Mouse (Mus musculus) kidney, embryonic 14.5 days (tissue): Measurements from ENCODE around the gene Nkd2. TPM values are rescaled to one million over a fixed set of nuclear protein-coding genes. Genes with fewer than 3 reads are reported as not detected.
A peak's percentile ranks its signal among the peaks of the same experiment; 100 is the strongest.

ENCODE experiments used
- ATAC-seq: fragments of 200-750 bp; cut with Nextera tagmentation; 2 replicates; pipeline ENCODE4 v1.8.0; 2017; ENCODE audit warnings: moderate number of reproducible peaks, mild to moderate bottlenecking, moderate TSS enrichment, moderate library complexity; ENCODE audit not compliant: low FRiP score, low TSS enrichment
- H3K27ac ChIP-seq: fragments of 300-500 bp; sonication (generic); 2 replicates; pipeline ENCODE4 v1.5.1; 2014; ENCODE audit warnings: low read depth, mild to moderate bottlenecking, low read length, moderate library complexity, mixed read lengths
- H3K27me3 ChIP-seq: fragments of 300-500 bp; sonication (generic); 2 replicates; pipeline ENCODE4 v1.6.1; 2014; ENCODE audit warnings: mild to moderate bottlenecking, low read length; ENCODE audit not compliant: control insufficient read depth, insufficient read depth
- H3K36me3 ChIP-seq: fragments of 300-500 bp; sonication (generic); 2 replicates; pipeline ENCODE4 v1.6.1; 2014; ENCODE audit warnings: low read length, mixed read lengths; ENCODE audit not compliant: control insufficient read depth, insufficient read depth
- H3K4me1 ChIP-seq: fragments of 300-500 bp; sonication (generic); 2 replicates; pipeline ENCODE4 v1.6.1; 2014; ENCODE audit warnings: low read length, mixed read lengths; ENCODE audit not compliant: control insufficient read depth, insufficient read depth
- H3K4me2 ChIP-seq: fragments of 300-500 bp; sonication (generic); replicated peaks from 2 replicates; pipeline ENCODE4 v1.6.1; 2014; ENCODE audit warnings: low read depth, mild to moderate bottlenecking, low read length
- H3K4me3 ChIP-seq: fragments of 300-500 bp; sonication (generic); 2 replicates; pipeline ENCODE4 v1.5.1; 2014; ENCODE audit warnings: mild to moderate bottlenecking, low read length
- H3K9ac ChIP-seq: fragments of 300-500 bp; sonication (generic); 2 replicates; pipeline ENCODE4 v1.6.1; 2014; ENCODE audit warnings: low read depth, mild to moderate bottlenecking, low read length, moderate library complexity
- H3K9me3 ChIP-seq: fragments of 300-500 bp; sonication (generic); 2 replicates; pipeline ENCODE4 v1.6.1; 2016; ENCODE audit warnings: low read length; ENCODE audit not compliant: control insufficient read depth
- WGBS: fragments of 180-500 bp; shearing (Covaris S2); extraction: QIAGEN DNeasy Blood & Tissue Kit; methylation state at CpG from one replicate; pipeline ENCODE4 v1.1.7; 2014; 5-methylcytosine and 5-hydroxymethylcytosine counted together
- polyA plus RNA-seq: library from polyadenylated mRNA; unstranded; fragments of >200 nt; fragmentation: Nextera tagmentation; extraction: Ambion mirVana; gene quantifications from 2 replicates; pipeline ENCODE4 v1.2.1, GENCODE M21; 2014

The Nkd2 gene
- polyA plus RNA-seq, 1 experiment from 2014 or later: 4.1 TPM

DNA sequence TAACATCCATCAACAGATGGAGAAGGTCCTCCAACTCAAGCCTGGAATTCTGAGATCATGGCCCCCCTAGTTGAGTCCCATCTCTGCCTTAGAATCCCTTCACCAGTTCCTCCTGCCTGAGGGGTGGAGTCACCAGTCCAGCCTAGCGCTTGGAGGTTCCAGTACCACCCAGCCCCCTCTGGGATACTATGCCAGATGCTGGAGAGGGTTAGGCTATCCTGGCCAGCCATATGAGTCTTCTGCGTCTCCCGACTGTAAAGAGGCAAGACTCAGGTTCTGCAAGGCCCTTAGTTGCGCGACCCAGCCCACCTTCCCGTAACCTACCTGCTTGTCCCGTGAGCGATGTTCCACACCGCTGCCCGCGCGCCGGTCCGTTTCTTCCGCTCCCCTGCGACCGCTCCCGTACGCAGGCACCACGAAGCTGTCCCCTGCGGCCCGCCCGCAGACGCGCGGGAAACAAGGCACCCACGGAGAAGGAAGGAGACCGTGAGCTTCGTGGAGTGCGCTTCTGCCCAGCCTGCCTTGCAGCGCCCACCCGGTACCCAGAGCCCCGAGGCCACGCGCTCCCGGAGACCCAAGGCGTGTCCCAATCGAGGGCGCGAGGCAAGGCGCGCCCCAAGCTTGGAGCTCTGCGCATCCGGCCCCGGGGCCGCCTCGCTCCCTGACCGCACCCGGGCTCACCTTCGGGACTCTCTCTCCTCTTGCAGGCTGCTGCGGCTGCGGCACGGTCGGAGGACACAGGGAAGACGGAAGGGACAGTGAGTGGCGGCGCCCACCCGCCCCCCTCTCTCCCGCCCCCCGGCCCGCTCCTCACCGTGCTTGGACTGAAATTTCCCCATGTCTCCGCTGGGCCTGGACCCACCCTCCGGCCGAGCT lies 604 bp downstream of the Nkd2 start:
- Histone ChIP-seq H3K27me3 (peaks cover 15% of the 10 kb centered on the region), H3K36me3 (no peaks in the 10 kb centered on the region), H3K4me2 (peak overlapping the region; percentile 97), H3K9ac (peak overlapping the region; percentile 67), H3K27ac (no peak overlapping the region), H3K4me3 (peak overlapping the region; percentile 67), H3K9me3 (no peaks in the 10 kb centered on the region), H3K4me1 (no peaks in the 10 kb centered on the region)
- under 1% methylated on average over 59 of the region's 65 CpGs for WGBS
- ATAC-seq: peak; percentile 70

DNA sequence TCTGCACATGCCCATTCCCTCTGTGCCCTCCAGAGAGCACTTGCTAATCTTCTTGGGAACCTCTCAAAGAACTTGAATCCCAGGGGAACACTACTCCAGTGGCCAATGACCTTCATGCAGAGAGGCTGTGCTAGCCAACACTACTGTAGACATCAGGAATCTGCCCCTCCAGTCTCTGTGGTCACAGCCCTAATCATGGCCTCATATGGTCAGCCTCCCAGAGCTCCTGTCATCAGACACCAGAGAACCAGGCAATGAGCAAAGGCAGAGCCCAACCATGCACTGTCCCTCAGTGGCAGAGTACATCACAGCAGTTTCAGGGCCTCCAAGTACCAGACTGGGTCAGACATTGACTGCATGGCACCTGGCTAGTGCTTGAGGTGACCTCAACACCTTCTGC lies 4.7 kb downstream of the Nkd2 start:
- Histone ChIP-seq H3K4me1 (no peaks in the 10 kb centered on the region), H3K4me3 (no peak overlapping the region), H3K27me3 (peaks cover 10% of the 10 kb centered on the region), H3K27ac (no peak overlapping the region), H3K9ac (no peak overlapping the region), H3K36me3 (no peaks in the 10 kb centered on the region), H3K4me2 (no peak overlapping the region), H3K9me3 (no peaks in the 10 kb centered on the region)
- no peak for ATAC-seq

GRCm38 (mm10) chr13:73839740-73840139 lies 7.7 kb downstream of the Nkd2 start:
- Histone ChIP-seq H3K27ac (no peak overlapping the region), H3K36me3 (no peaks in the 10 kb centered on the region), H3K27me3 (no peaks in the 10 kb centered on the region), H3K4me2 (no peak overlapping the region), H3K9me3 (no peaks in the 10 kb centered on the region), H3K4me1 (peaks cover 4% of the 10 kb centered on the region; the same call in 1 of the 2 replicates), H3K4me3 (no peak overlapping the region), H3K9ac (no peak overlapping the region)
- 84% methylated on average over 4 of the region's 4 CpGs for WGBS
- no peak for ATAC-seq

DNA sequence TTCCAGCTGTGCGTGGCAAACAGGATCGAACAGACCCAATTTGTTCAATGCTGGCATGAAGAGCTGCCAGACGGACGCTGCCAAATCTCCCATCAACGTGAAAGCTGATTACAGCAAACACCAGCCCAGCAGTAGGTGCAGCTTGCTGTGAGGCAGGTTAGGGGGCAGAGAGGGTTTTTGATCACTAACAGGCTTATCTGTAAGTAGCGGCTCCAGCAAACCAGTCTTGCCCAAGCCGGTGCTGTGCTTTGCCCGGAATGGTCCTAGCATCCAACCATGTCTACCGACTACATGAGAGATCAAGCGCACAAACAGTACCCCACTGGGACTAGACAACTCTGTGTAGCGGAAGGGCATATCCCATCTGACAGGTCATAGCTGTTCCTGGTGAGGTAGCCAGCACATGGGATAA lies 8.3 kb downstream of the Nkd2 start:
- Histone ChIP-seq H3K4me3 (no peak overlapping the region), H3K36me3 (no peaks in the 10 kb centered on the region), H3K4me2 (no peak overlapping the region), H3K27ac (no peak overlapping the region), H3K9ac (no peak overlapping the region), H3K27me3 (no peaks in the 10 kb centered on the region), H3K4me1 (peaks cover 4% of the 10 kb centered on the region; the same call in 1 of the 2 replicates), H3K9me3 (no peaks in the 10 kb centered on the region)
- 90% methylated on average over 11 of the region's 11 CpGs for WGBS
- ATAC-seq: no peak

DNA sequence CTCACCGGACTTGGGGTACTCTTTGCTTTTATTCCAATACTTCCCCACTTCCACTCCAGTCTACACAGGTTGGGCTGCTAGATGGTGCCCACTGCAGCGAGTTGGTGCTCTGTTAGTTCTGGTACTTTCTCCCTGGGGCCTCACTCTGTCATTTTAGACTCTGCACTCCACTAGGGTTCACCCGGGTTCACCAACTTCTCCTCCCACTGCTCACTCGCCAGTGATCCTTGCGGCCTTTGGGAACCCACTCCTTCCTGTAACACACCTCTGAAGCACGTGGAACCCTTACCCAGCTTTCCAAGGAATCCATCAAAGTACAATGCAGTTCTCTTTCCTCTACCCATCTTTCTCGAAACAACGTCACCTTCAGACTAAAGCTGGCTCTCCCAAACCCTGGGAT lies 9.7 kb downstream of the Nkd2 start:
- Histone ChIP-seq H3K27me3 (no peaks in the 10 kb centered on the region), H3K4me1 (peaks cover 4% of the 10 kb centered on the region; the same call in 1 of the 2 replicates), H3K9me3 (no peaks in the 10 kb centered on the region), H3K36me3 (no peaks in the 10 kb centered on the region), H3K4me2 (no peak overlapping the region), H3K9ac (no peak overlapping the region), H3K27ac (no peak overlapping the region), H3K4me3 (no peak overlapping the region)
- ATAC-seq: no peak
- 59% methylated on average over 8 of the region's 8 CpGs for WGBS

DNA sequence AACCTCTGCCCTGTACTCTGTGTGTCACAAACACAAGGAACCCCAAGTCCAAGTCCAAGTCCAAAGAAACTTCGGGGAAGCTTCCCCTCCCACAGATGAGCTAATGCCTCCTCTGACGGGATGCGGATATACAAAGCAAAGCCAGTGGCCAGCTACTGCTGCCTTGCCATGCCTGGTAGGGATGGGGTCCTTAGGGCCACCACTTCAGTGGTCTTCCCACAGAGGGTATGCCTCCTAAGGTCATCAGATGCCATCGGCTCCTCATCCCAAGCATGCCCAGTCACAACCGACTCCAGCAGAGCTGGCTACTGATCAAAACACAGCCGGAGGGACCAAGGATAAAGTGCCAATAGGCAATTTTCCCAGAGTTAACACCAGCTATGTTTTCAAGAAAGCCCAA lies 10.9 kb downstream of the Nkd2 start:
- H3K4me2 ChIP-seq: no peak overlapping the region
- no peak overlapping the region for H3K9ac ChIP-seq
- no peak for ATAC-seq
- H3K27ac ChIP-seq: no peak overlapping the region
- no peaks in the 10 kb centered on the region for H3K36me3 ChIP-seq
- H3K9me3 ChIP-seq: no peaks in the 10 kb centered on the region
- no peak overlapping the region for H3K4me3 ChIP-seq
- no peaks in the 10 kb centered on the region for H3K27me3 ChIP-seq
- H3K4me1 ChIP-seq: peaks cover 4% of the 10 kb centered on the region; the same call in 1 of the 2 replicates
- 87% methylated on average over 6 of the region's 6 CpGs for WGBS

DNA sequence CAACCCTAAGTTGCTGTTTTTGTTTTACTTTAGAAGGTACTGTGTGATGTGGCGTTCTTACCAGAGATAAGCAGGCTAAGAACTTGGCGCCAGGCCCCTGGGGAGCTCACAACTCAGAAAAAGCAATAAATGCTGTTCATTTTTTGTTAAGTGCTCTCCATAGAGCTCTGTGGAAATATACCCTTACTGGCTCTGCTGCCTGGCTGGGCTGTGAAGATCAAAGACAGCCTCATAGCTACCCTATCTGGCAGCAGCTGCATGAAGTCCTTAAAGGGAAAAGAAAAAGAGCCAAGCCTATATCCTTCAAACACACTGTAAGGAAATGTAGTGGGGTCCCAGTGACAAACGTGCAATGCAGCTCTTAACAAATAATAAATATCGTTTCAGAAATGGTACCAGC lies 11.6 kb downstream of the Nkd2 start:
- Histone ChIP-seq H3K9ac (no peak overlapping the region), H3K9me3 (no peaks in the 10 kb centered on the region), H3K4me2 (no peak overlapping the region), H3K36me3 (no peaks in the 10 kb centered on the region), H3K27me3 (no peaks in the 10 kb centered on the region), H3K4me1 (peaks cover 4% of the 10 kb centered on the region; the same call in 1 of the 2 replicates), H3K4me3 (no peak overlapping the region), H3K27ac (no peak overlapping the region)
- ATAC-seq: no peak
- WGBS: 63% methylated on average over 4 of the region's 4 CpGs

- no peaks in the 10 kb centered on the region for H3K9me3 ChIP-seq
- WGBS: 24% methylated on average over 12 of the region's 12 CpGs
- no peak overlapping the region for H3K4me3 ChIP-seq
- no peak overlapping the region for H3K27ac ChIP-seq
- ATAC-seq: no peak
- H3K27me3 ChIP-seq: no peaks in the 10 kb centered on the region
- peaks cover 4% of the 10 kb centered on the region; the same call in 1 of the 2 replicates for H3K4me1 ChIP-seq
- H3K36me3 ChIP-seq: no peaks in the 10 kb centered on the region
- H3K9ac ChIP-seq: no peak overlapping the region; the same call in 1 of the 2 replicates
- H3K4me2 ChIP-seq: no peak overlapping the region
Observed at GRCm38 (mm10) chr13:73833809-73834208, 13.6 kb downstream of the Nkd2 start.

DNA sequence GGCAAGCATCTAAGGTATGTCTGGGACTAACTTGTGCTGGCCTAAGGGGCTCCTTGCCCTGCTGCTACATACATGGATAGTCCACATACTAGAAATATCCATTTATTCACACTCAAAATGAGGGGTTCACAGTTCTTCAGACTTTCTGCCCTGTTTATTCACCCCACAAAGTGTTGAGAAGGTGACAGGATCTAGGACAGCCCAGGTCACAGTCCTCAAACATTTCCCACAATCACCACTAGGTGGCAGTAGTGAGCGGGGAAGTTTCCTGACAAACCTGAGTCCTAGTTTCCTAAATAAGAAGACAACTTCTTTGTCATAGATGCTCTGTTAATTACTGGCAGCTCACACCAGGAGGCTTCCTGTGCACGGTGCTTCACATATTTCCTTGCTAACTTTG lies 15.9 kb downstream of the Nkd2 start:
- H3K4me3 ChIP-seq: no peak overlapping the region
- no peak overlapping the region for H3K9ac ChIP-seq
- no peaks in the 10 kb centered on the region for H3K27me3 ChIP-seq
- 0 out of 2 replicates have a peak, but pooled peaks have one; percentile 5 for ATAC-seq
- H3K4me2 ChIP-seq: no peak overlapping the region
- H3K9me3 ChIP-seq: no peaks in the 10 kb centered on the region
- WGBS: 2% methylated on average over 2 of the region's 2 CpGs
- H3K4me1 ChIP-seq: peaks cover 4% of the 10 kb centered on the region; the same call in 1 of the 2 replicates
- H3K27ac ChIP-seq: no peak overlapping the region
- no peaks in the 10 kb centered on the region for H3K36me3 ChIP-seq
